Mouse (Mus musculus) cortical plate, adult 2 months (tissue): ENCODE measurements at regions not wholly inside any gene's neighbourhood (a gene's known extent, or its start where the extent isn't known, plus 50 kb on each side); places are given as distances from the start of the nearest gene placed in this dataset.

Experiments
- CTCF ChIP-seq: fragments of 200-500 bp; IDR thresholded peaks from 2 replicates; pipeline ENCODE4 v1.5.1; 2011; ENCODE audit warnings: mild to moderate bottlenecking, control low read depth, low read length; ENCODE audit not compliant: insufficient read depth; ENCODE audit errors: extremely low read depth
- POLR2A ChIP-seq: fragments of 200-500 bp; IDR thresholded peaks from 2 replicates; pipeline ENCODE4 v1.6.1; 2011; ENCODE audit warnings: mild to moderate bottlenecking, low read length, control low read depth; ENCODE audit not compliant: insufficient read depth; ENCODE audit errors: extremely low read depth

DNA sequence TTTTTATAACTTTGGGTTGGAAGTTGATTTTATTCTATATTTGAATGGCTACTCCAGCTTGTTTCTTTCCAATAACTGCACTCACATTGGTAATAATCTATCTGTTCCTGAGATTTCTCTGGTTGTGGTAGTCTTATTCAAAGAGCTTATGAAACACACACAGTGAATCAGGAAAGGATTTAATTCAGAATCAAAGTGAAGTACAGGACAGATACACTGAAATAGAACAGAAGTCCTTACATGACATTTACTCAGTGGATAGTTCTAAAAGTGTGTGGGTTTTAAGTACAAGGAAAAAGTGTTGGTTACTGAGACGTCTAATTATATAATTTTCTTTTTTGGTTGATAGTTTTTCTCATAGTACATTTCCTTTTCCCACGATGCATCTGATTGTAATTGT, 859.7 kb downstream of the Rpia start:
- TF ChIP-seq CTCF = no peak
- no peak for TF ChIP-seq POLR2A
